In genomic region chr10:20474831-20475230, GRCm38 (mm10) we compare ENCODE assay signal across 10 mouse cellular contexts.
DNase-seq lines count a peak whose midpoint lies in the region; ATAC-seq lines count a peak whose summit lies in the region.
"Had no signal": no experiment of that assay in that cellular context is flagged by ENCODE, and none has a peak within 500 bp of the region (broad histone marks: within the 10 kb centered on the region; RNA-seq: fewer than 3 reads in every experiment).

No protein-coding gene starts in this region.

- peak; percentile 28 for DNase-seq in hindbrain, embryonic 11.5 days (ENCODE audit: low spot score)
- no peak for DNase-seq in hindbrain, embryonic 14.5 days (ENCODE audit: low spot score)
- DNase-seq in layer of hippocampus, adult 9-11 months = peak; percentile 63
- DNase-seq in right cerebral cortex, adult 2 months (ENCODE audit: low spot score in 2 of 2) = peak; percentile 17 to 27
- DNase-seq in liver, embryonic 11.5 days (ENCODE audit: low spot score) = no peak
- no peak for DNase-seq in adrenal gland, postnatal 14 days
- DNase-seq in thymus, postnatal 10 days (ENCODE audit: low spot score in 2 of 2) = no peak

- no peaks in the 10 kb centered on the region for H3K9me3 ChIP-seq in hindbrain, embryonic 11.5 days (ENCODE audit: control insufficient read depth, low read length)
- no peaks in the 10 kb centered on the region for H3K9me3 ChIP-seq in hindbrain, embryonic 14.5 days (ENCODE audit: control insufficient read depth, low read length)
- H3K9me3 ChIP-seq in forebrain, embryonic 15.5 days = no peaks in the 10 kb centered on the region
- H3K9me3 ChIP-seq in liver, embryonic 11.5 days (ENCODE audit: control insufficient read depth, low read length) = no peaks in the 10 kb centered on the region
- H3K9me3 ChIP-seq: liver, embryonic 15.5 days had no signal

- H3K27ac ChIP-seq in hindbrain, embryonic 11.5 days (ENCODE audit: low read depth, low read length) = no peak overlapping the region
- no peak overlapping the region for H3K27ac ChIP-seq in hindbrain, embryonic 14.5 days
- H3K27ac ChIP-seq in forebrain, embryonic 15.5 days (replicated peaks) = peak overlapping the region; percentile 71
- no peak overlapping the region for H3K27ac ChIP-seq in liver, embryonic 11.5 days (ENCODE audit: low read depth, low read length)
- H3K27ac ChIP-seq: kidney, postnatal 0 days; liver, embryonic 15.5 days had no signal

- WGBS in hindbrain, embryonic 11.5 days = 31% methylated on average over 7 of the region's 7 CpGs
- 17% methylated on average over 7 of the region's 7 CpGs for WGBS in hindbrain, embryonic 14.5 days
- 30% methylated on average over 7 of the region's 7 CpGs for WGBS in forebrain, embryonic 15.5 days
- 68% methylated on average over 7 of the region's 7 CpGs for WGBS in liver, embryonic 11.5 days

- H3K4me1 ChIP-seq in hindbrain, embryonic 11.5 days (replicated peaks; ENCODE audit: control insufficient read depth, insufficient read depth, low read length) = 0 out of 2 replicates have a peak, but pooled peaks cover 2% of the 10 kb centered on the region
- 0 out of 2 replicates have a peak, but pooled peaks cover 5% of the 10 kb centered on the region for H3K4me1 ChIP-seq in hindbrain, embryonic 14.5 days (replicated peaks; ENCODE audit: control insufficient read depth, insufficient read depth, low read length)
- 0 out of 2 replicates have a peak, but pooled peaks cover 10% of the 10 kb centered on the region for H3K4me1 ChIP-seq in forebrain, embryonic 15.5 days
- H3K4me1 ChIP-seq in liver, embryonic 11.5 days (replicated peaks; ENCODE audit: control insufficient read depth, insufficient read depth, low read length) = no peaks in the 10 kb centered on the region
- H3K4me1 ChIP-seq: liver, embryonic 15.5 days had no signal

- no peaks in the 10 kb centered on the region for H3K36me3 ChIP-seq in hindbrain, embryonic 11.5 days (ENCODE audit: control insufficient read depth, insufficient read depth, low read length)
- H3K36me3 ChIP-seq in hindbrain, embryonic 14.5 days (replicated peaks; ENCODE audit: control insufficient read depth, insufficient read depth) = no peaks in the 10 kb centered on the region
- no peaks in the 10 kb centered on the region for H3K36me3 ChIP-seq in forebrain, embryonic 15.5 days
- H3K36me3 ChIP-seq in liver, embryonic 11.5 days (ENCODE audit: control insufficient read depth, insufficient read depth, low read length) = no peaks in the 10 kb centered on the region
- H3K36me3 ChIP-seq: liver, embryonic 15.5 days had no signal

- ATAC-seq in hindbrain, embryonic 11.5 days (ENCODE audit: low FRiP score) = peak; percentile 38; the same call in 1 of the 2 replicates
- no peak; the same call in 1 of the 2 replicates for ATAC-seq in hindbrain, embryonic 14.5 days (ENCODE audit: low FRiP score)
- peak; percentile 95 for ATAC-seq in forebrain, embryonic 15.5 days (replicated peaks)
- ATAC-seq in liver, embryonic 11.5 days (replicated peaks; ENCODE audit: low FRiP score) = no peak

- no peaks in the 10 kb centered on the region for H3K27me3 ChIP-seq in hindbrain, embryonic 11.5 days (ENCODE audit: control insufficient read depth, insufficient read depth, low read length)
- no peaks in the 10 kb centered on the region for H3K27me3 ChIP-seq in hindbrain, embryonic 14.5 days (ENCODE audit: control insufficient read depth, insufficient read depth, low read length)
- H3K27me3 ChIP-seq in forebrain, embryonic 15.5 days = no peaks in the 10 kb centered on the region
- H3K27me3 ChIP-seq in liver, embryonic 11.5 days (replicated peaks; ENCODE audit: control insufficient read depth, insufficient read depth, low read length) = no peaks in the 10 kb centered on the region
- H3K27me3 ChIP-seq: liver, embryonic 15.5 days had no signal

- H3K4me2 ChIP-seq in hindbrain, embryonic 11.5 days (replicated peaks; ENCODE audit: low read depth, low read length) = no peak overlapping the region
- H3K4me2 ChIP-seq in hindbrain, embryonic 14.5 days (replicated peaks) = no peak overlapping the region
- H3K4me2 ChIP-seq in forebrain, embryonic 15.5 days (replicated peaks) = no peak overlapping the region
- H3K4me2 ChIP-seq in liver, embryonic 11.5 days = no peak overlapping the region
- H3K4me2 ChIP-seq: liver, embryonic 15.5 days had no signal

- H3K4me3 ChIP-seq in hindbrain, embryonic 11.5 days (ENCODE audit: low read depth, low read length) = no peak overlapping the region
- no peak overlapping the region for H3K4me3 ChIP-seq in hindbrain, embryonic 14.5 days (replicated peaks; ENCODE audit: low read length)
- no peak overlapping the region for H3K4me3 ChIP-seq in forebrain, embryonic 15.5 days
- no peak overlapping the region for H3K4me3 ChIP-seq in liver, embryonic 11.5 days (ENCODE audit: low read depth, low read length)
- H3K4me3 ChIP-seq: liver, embryonic 15.5 days had no signal

- no peak overlapping the region for H3K9ac ChIP-seq in hindbrain, embryonic 11.5 days (ENCODE audit: low read depth, low read length)
- no peak overlapping the region for H3K9ac ChIP-seq in hindbrain, embryonic 14.5 days
- H3K9ac ChIP-seq in forebrain, embryonic 15.5 days (replicated peaks) = no peak overlapping the region
- no peak overlapping the region for H3K9ac ChIP-seq in liver, embryonic 11.5 days (ENCODE audit: low read depth, low read length)
- H3K9ac ChIP-seq: liver, embryonic 15.5 days had no signal

Comparison
In these comparisons a context has a peak if more than half of its experiments do, and no peak if none do; other contexts are left out.
1. ATAC-seq: peak in hindbrain, embryonic 11.5 days (single experiment) and forebrain, embryonic 15.5 days (single experiment); none in hindbrain, embryonic 14.5 days (single experiment) and liver, embryonic 11.5 days (single experiment).
2. DNase-seq: peak in hindbrain, embryonic 11.5 days (single experiment), layer of hippocampus, adult 9-11 months (single experiment) and right cerebral cortex, adult 2 months (2 of 2); none in hindbrain, embryonic 14.5 days (single experiment), liver, embryonic 11.5 days (single experiment), adrenal gland, postnatal 14 days (single experiment) and thymus, postnatal 10 days (0 of 2).